Mouse (Mus musculus) cerebellum, adult 9-11 months (tissue): ENCODE measurements around the gene Auts2.

Source experiments
- DNase-seq: peaks from one replicate; pipeline ENCODE4 v3.0.0; 2022

The Auts2 gene

DNA sequence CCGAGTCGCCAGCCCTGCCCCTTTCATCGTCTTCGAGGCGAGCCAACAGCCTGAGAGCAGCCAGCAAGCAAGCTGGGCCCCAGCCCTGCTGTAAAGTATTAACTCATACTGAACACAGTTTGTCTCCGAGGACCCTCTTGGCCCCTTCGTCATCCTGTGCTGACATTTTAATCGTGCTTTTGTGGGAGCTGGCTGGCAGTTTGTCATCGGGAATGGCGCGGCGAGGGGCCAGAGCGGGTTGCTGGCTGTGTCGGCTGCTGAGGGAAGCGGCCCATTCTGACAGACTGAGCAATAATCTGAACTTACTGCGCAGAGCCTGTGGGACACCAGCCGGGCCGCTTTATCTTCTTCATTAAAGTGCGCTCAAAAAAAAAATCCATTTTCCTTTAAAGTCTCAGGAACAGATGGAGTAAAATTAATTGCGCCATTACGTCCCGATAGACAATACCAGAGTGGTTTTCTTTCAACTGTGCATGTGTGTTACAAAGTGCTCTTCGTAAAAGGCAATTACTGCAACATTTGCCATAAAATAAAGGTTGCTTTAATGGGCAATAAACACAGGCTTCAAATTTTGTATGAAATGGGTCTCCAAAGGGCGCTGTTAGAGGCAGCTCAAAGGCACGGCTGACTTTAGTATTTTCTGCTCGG is 957.3 kb downstream of the Auts2 start:
- no peak for DNase-seq

- no peak for DNase-seq
These were observed 958.6 kb downstream of the Auts2 start for GRCm38 (mm10) chr5:131584260-131585135.

- no peak for DNase-seq
These were observed 961.8 kb downstream of the Auts2 start for GRCm38 (mm10) chr5:131581110-131582050.

GRCm38 (mm10) chr5:131578737-131579136 is 964.4 kb downstream of the Auts2 start:
- DNase-seq = no peak

DNA sequence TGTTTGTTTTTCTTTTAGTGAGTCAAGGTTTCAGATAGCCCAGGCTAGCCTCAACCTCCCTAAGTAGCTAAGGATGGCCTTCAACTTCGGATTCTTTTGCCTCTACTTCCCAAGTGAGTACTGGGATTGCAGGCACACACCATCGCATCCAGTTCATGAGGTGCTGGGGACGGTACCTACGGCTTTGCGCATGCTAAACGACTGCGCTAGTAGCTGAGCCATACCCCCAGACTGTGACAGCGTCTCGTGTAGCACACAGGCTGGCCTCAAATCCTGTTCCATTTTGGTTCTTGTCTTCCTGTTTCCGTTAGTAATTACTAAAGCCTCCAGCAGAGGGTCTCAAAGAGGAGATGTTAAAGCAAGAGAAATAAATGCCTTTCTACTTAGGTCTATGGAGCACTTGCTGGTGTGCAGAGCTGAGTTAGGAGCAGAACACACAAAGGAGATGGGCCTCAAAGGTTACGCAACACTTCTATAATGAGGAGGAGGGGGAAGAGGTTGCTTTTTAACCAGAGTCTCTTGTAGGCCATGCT is 967.3 kb downstream of the Auts2 start:
- no peak for DNase-seq

DNA sequence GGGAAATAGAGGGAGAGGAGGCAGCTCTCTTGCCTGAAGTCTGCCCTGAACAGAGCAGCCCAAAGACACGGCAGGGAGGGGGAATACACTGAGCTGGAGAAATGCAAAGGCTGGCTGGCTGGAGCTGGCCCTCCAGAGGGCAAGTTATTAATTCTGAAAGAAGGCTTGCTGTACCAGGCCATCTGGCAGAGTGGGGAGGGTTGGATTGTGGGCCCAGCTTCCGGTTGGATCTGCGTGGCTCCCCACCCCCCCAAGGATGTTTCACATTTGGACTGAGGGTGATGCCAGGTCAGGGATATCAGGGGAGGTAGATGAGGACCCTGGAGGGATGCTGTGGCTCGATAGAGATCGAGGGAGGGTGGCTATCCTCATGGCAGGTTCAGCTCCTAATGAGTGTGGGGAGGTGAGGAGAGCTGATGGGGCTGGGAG is 968.0 kb downstream of the Auts2 start:
- no peak for DNase-seq

DNA sequence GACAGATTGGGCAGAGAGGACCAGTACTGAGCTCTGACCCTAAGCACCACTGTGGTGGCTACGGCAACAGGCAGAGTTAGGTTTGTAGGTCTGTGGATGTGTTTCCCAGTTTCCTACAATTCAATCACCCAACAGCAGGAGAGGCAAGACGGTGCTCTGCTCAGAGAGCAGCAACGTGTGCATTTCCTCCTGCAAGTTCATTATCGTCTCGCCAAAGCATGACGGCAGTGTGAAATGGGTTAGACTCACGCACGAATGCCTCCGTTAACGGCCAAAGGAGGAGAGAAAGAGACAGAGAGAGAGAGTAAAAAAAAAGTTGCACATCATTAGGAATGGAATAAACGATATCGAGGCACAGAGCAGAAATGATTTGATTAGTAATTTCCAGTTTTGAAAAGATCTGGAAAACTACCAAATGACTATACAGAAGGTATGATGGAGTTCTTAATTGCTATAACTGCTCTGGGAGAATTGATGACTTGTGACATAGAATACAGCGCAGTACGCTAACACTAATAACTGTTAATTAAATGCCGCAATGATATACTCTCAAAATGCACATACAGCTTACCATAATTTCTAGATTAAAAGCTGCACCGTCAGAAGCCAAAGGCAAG is 968.6 kb downstream of the Auts2 start:
- DNase-seq = no peak

GRCm38 (mm10) chr5:131573296-131574177 is 969.6 kb downstream of the Auts2 start:
- no peak for DNase-seq

DNA sequence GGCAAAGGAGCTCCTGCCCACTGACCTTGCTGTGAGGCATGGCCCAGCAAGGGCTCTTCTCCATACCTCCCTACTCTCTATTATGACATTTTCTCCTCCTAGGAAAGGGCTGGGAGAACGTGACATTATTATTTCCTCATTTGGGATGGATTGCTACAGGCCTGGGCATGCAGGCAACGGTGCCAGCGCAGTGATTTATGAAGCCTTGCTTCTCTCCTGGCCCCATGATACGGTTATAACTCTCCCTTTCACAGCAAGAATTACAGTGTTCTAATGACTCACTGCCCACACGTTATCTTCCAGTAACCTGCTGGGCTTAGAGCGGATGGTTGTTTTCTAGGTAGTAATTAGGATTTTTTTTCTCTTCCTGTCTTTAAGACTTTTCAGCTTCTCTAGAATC is 977.1 kb downstream of the Auts2 start:
- DNase-seq = no peak

DNA sequence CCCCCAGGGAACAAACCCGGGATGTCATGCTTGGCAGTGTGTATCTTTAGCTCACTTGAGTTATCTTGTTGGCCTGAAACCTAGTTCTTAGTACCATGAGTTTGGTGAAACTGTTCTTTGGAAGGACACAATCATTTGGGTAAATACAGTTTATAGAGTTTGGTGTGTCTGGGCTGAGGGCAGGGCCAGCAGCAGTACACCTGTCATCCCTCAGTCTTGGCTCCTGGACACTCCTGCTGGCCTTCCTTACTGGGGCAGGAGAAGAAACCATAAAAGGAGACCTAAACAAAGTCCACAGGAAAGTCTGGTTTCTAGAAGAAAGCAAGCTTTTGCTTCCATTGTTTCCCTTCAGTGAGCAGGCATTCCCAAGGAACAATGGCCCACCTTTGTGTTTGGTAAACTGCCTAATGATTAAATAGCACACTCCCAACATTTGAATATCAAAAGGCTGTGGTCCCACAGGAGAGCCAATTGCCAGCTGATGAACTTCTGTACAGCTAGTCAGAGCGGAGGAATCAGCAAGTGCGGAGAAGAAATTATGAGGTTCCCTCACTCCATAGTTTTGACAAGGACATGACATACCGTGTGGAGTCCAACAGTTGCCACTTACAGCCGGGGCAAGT is 979.4 kb downstream of the Auts2 start:
- no peak for DNase-seq

DNA sequence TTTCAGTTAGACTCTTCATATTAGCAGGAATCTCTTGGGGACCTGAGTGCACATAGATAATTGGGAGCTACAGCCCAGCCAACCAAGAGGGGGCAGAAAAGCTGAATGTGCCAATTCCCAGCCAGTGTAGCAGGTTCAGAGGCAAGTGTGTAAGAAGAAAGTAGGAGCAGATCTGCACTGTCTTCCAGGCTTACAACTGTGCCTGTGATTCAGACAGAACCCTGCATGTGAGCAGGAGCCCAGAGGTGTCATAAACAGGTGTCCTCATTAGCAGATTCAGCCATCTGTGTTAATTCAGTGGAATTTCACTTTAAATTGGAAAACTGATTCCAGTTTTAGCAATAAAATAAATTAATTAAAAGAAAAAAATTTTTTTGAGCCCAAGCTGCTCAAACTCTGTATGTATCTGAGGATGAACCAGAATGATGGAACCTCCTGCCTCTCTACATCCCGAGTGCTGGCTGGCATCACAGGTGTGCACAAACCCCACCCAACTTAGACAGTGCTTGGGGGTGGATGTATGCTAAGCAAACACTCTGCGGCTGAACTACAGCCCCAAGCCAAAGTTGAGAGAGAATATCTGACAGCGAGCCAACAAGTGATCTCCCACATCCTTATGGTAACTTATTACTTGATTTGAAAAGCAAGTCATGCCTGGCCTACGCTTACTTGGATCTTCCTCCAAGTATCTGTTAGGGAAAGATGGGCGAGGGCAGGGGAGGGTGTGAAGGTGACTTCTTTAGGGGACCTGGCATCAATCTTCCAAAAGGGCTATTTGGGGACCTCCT is 982.2 kb downstream of the Auts2 start:
- DNase-seq = no peak

DNA sequence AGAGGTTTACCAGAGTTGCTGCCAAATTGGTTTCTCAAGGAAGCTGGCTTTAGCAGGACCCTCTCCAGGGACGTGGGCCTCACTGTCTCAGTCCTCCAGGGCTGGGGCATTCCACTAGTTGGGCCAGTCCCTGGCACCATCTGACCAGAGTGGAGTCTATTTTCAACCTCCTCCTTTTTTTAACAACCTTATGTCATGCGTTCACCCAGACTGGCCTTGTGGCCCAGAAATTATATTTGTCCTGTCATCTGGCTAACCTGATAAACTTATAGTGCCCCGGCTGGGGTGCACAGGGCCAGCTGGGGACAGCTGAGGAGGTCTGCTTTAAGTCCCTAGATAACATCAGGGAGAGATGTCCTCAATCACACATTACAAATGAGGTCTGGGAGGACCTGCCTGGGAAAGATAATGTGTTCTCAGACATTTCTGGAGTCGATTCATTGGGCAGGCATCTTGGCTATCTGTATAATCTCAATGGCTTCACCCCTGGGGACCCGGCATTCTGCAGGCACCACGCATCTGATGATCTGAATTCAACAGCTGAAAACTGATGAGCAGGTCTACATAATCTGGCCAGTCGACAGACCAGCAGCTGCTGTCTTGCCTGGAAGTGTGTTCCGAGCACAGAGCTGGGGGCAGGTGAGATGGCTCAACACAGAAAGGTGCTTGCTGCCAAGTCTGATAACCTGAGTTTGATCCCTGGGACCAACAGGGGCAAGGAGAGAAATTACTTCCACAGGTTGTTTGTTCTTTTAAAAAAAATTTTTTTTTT is 984.6 kb downstream of the Auts2 start:
- no peak for DNase-seq

- no peak for DNase-seq
These were observed 985.4 kb downstream of the Auts2 start for GRCm38 (mm10) chr5:131557591-131558385.

DNA sequence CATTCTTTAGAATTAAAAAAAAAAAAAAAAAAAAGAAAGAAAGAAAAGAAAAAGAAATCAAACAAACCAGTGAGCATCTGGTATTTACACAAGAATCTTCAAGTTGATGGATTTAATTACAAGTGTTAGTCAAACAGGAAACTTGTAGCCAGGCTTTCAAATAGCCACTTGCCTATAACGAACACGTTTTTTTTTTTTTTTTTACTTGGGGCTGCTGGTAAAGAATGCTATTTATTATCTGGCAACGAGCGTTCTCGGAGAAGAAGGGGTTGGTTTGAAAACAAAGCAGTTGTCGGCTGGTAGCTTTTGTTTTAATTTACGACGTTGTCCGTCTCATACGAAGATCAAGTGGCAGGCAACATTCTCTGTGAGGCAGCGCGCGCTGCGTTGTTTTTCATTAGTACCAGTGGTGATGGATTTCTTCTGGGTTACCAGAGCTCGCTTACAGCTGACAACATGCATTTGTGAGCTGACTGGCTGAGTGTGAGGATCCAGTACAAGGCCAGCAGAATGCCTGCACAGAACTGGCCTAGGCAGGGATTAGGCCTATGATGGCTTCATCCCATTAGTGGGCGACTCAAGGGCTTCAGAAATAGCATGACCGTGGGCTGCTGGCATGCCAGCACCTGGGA is 994.1 kb downstream of the Auts2 start:
- DNase-seq = no peak

- no peak for DNase-seq
These were observed 995.2 kb downstream of the Auts2 start for GRCm38 (mm10) chr5:131547926-131548325.

DNA sequence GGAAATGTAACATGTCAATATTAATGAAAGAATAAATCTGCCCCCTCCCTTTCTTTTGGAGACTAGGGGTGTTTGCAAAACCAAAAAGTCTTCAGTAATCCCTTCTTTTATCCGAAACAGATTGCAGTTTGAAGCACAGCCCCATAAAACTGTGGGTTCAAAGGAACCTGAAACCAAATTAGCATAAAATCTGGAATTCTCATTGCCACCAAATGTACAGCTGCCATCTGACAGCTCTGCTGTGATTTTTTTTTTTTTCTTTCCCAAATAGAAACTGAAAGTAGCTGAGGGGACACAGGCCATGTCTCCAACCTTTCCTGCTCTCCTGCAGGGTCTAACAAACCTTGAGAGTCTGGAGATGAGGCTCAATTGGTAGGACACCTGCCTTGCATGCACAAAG is 996.7 kb downstream of the Auts2 start:
- DNase-seq = no peak

DNA sequence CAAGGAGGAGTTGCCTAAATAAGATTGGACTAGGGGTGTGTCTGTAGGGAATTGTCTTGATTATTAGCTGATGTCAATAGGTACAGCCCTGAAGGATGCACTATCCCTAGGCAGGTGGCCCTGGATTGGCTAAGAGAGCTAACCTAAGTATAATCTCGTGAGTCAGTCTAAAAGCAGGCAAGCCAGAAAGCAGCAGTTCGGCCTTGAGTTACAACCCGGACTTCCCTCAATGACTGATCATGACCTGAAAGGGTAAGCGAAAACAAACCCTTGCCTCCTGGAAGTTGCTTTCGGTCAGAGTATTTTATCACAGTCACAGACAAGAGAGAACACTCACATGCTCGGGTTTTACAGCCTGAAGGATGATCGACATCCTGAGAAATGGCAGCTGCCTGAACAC is 998.8 kb downstream of the Auts2 start:
- no peak for DNase-seq
